Mouse (Mus musculus) cerebellum, adult 9-11 months (tissue): ENCODE measurements around the gene Esrp2.

Experiments used
- DNase-seq: peaks from one replicate; pipeline ENCODE4 v3.0.0; 2022

The Esrp2 gene

GRCm38 (mm10) chr8:106146014-106146413 is 9.2 kb upstream of the Esrp2 start:
- DNase-seq = no peak

- DNase-seq = no peak
Measured at GRCm38 (mm10) chr8:106145331-106145730, 8.6 kb upstream of the Esrp2 start.

GRCm38 (mm10) chr8:106140769-106141168 is 4.0 kb upstream of the Esrp2 start:
- peak; percentile 67 for DNase-seq

- DNase-seq = no peak
Measured at GRCm38 (mm10) chr8:106140191-106140590, 3.4 kb upstream of the Esrp2 start.

- no peak for DNase-seq
Measured at GRCm38 (mm10) chr8:106138616-106139015, 1.8 kb upstream of the Esrp2 start.

- no peak for DNase-seq
Measured at GRCm38 (mm10) chr8:106137906-106138477, 1.2 kb upstream of the Esrp2 start.

- no peak for DNase-seq
Measured at GRCm38 (mm10) chr8:106137218-106137905, 588 bp upstream of the Esrp2 start.

- DNase-seq = no peak
Measured at GRCm38 (mm10) chr8:106135672-106136071, 1.1 kb downstream of the Esrp2 start.

- no peak for DNase-seq
Measured at GRCm38 (mm10) chr8:106134751-106135571, 1.8 kb downstream of the Esrp2 start.

- no peak for DNase-seq
Measured at GRCm38 (mm10) chr8:106133946-106134345, 2.8 kb downstream of the Esrp2 start.

- DNase-seq = no peak
Measured at GRCm38 (mm10) chr8:106133526-106133925, 3.2 kb downstream of the Esrp2 start.

- DNase-seq = no peak
Measured at GRCm38 (mm10) chr8:106132356-106132755, 4.4 kb downstream of the Esrp2 start.

GRCm38 (mm10) chr8:106131488-106132222 is 5.1 kb downstream of the Esrp2 start:
- DNase-seq = no peak

GRCm38 (mm10) chr8:106131021-106131420 is 5.8 kb downstream of the Esrp2 start:
- no peak for DNase-seq

GRCm38 (mm10) chr8:106130505-106130904 is 6.3 kb downstream of the Esrp2 start:
- no peak for DNase-seq

- no peak for DNase-seq
Measured at GRCm38 (mm10) chr8:106129997-106130396, 6.8 kb downstream of the Esrp2 start.

GRCm38 (mm10) chr8:106129232-106129930 is 7.4 kb downstream of the Esrp2 start:
- no peak for DNase-seq

- no peak for DNase-seq
Measured at GRCm38 (mm10) chr8:106127882-106128410, 8.8 kb downstream of the Esrp2 start.

- DNase-seq = no peak
Measured at GRCm38 (mm10) chr8:106127054-106127453, 9.7 kb downstream of the Esrp2 start.

- DNase-seq = no peak
Measured at GRCm38 (mm10) chr8:106126055-106126454, 10.7 kb downstream of the Esrp2 start.

- DNase-seq = no peak
Measured at GRCm38 (mm10) chr8:106123443-106123842, 13.3 kb downstream of the Esrp2 start.

- DNase-seq = no peak
Measured at GRCm38 (mm10) chr8:106115897-106116296, 20.9 kb downstream of the Esrp2 start.
